ENCODE assay signal across 8 mouse cellular contexts in the genomic region with DNA sequence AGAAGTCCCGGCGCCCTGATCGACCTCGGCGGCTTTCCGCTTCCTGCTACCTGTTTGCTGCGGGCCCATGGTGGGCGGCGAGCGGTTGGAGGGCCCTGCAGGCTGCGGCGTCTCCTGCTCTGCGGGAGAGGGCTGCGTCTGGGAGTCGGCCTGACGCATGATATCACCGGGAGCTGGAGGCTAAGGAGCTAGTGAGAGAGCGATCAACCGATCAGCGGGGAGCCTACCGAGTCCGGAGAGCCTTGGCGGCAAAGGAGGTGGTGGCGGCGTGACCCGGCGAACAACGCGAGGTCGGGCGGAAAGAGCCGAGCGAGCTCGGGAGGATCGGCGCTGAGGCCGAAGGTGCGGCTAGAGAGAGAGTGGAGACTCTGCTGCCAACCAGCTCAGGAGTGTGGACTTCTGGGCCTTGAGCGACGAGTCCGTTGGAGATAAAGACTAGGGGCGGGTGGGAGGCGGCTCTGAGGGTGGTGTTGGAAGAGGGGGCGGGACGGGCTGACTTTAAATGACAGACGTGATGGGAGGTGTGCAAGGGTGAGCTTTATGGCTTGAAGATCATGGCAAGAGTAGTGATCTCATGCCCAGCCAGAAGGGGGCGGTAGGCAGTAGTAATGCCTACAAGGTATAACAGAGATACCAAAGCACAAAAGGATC. TPM values are rescaled to one million over a fixed set of nuclear protein-coding genes. Genes with fewer than 3 reads are reported as not detected.
DNase-seq lines count a peak whose midpoint lies in the region; ATAC-seq lines count a peak whose summit lies in the region.

A gene (minus strand): TSS at position 437 of the 651 bp plus-strand sequence.

- peak; percentile 93 for ATAC-seq in frontal cortex, adult (ENCODE audit: low TSS enrichment)
- ATAC-seq in hindbrain, embryonic 12.5 days (ENCODE audit: low FRiP score), result peak; percentile 96
- ATAC-seq in lung, embryonic 15.5 days (ENCODE audit: borderline replicate concordance, extremely low read depth, low FRiP score, low TSS enrichment), result peak; percentile 84

- no peak within 1 kb of the TSS for H3K27ac ChIP-seq in hindbrain, embryonic 12.5 days
- no peak within 1 kb of the TSS for H3K27ac ChIP-seq in lung, embryonic 15.5 days

- peak within 1 kb of the TSS; percentile 65 for H3K4me2 ChIP-seq in hindbrain, embryonic 12.5 days (replicated peaks)
- H3K4me2 ChIP-seq in lung, embryonic 15.5 days, result peak within 1 kb of the TSS; percentile 75

- no peaks in the 10 kb centered on the region for H3K27me3 ChIP-seq in hindbrain, embryonic 12.5 days
- no peaks in the 10 kb centered on the region for H3K27me3 ChIP-seq in lung, embryonic 15.5 days

- peak within 1 kb of the TSS; percentile 49 for H3K4me3 ChIP-seq in hindbrain, embryonic 12.5 days
- H3K4me3 ChIP-seq in lung, embryonic 15.5 days, result peak within 1 kb of the TSS; percentile 43

- H3K9ac ChIP-seq in hindbrain, embryonic 12.5 days, result peak within 1 kb of the TSS; percentile 62
- peak within 1 kb of the TSS; percentile 31 for H3K9ac ChIP-seq in lung, embryonic 15.5 days

- H3K36me3 ChIP-seq in hindbrain, embryonic 12.5 days, result no peaks in the 10 kb centered on the region
- H3K36me3 ChIP-seq in lung, embryonic 15.5 days, result no peaks in the 10 kb centered on the region

- no peaks in the 10 kb centered on the region for H3K9me3 ChIP-seq in hindbrain, embryonic 12.5 days (replicated peaks)
- H3K9me3 ChIP-seq in lung, embryonic 15.5 days, result no peaks in the 10 kb centered on the region

- 26% methylated on average over 47 of the region's 47 CpGs for WGBS in hindbrain, embryonic 12.5 days
- 18% methylated on average over 45 of the region's 47 CpGs for WGBS in lung, embryonic 15.5 days

- DNase-seq in Muller cell, postnatal 12 days (ENCODE audit: inconsistent ontology term), result peak; percentile 66
- DNase-seq in cerebellum, adult 8-10 months, result peak; percentile 69
- DNase-seq in layer of hippocampus, postnatal 14 days (ENCODE audit: low spot score in 2 of 2), result peak; percentile 39 to 54
- DNase-seq in retina, embryonic 14.5 days (ENCODE audit: low spot score), result peak; percentile 63
- peak; percentile 54 to 58 for DNase-seq in urinary bladder, postnatal 36 days (ENCODE audit: low spot score in 2 of 2)

- no peaks in the 10 kb centered on the region for H3K4me1 ChIP-seq in hindbrain, embryonic 12.5 days
- H3K4me1 ChIP-seq in lung, embryonic 15.5 days, result no peaks in the 10 kb centered on the region

RNA-seq across cellular contexts. Expression of the gene that starts here (rescaled TPM):
- 8.3 and 9.0 TPM in 2 replicates for polyA plus RNA-seq in hindbrain, embryonic 12.5 days (2016; fragmentation: Nextera tagmentation; extraction: Ambion mirVana)
- 10 to 100 TPM; 35.9 to 37.8 TPM for total RNA-seq in layer of hippocampus, postnatal 14 days (2021)
- polyA plus RNA-seq in lung, embryonic 15.5 days (2015; fragmentation: Nextera tagmentation; extraction: Ambion mirVana), result 3.0 and 3.2 TPM in 2 replicates
